Mouse (Mus musculus): ENCODE results near the gene Stk4.

GRCm38 (mm10) chr2:164150086-164150760 lies 80.1 kb downstream of the Stk4 start:
- no peak for TF ChIP-seq CTCF (IDR thresholded peaks at IDR 0.05; ENCODE audit: control insufficient read depth, insufficient read depth, insufficient replicate concordance, low read depth, low read length)
- TF ChIP-seq POLR2A (IDR thresholded peaks at IDR 0.05; ENCODE audit: control insufficient read depth, low read depth, low read length): no peak

Data from testis, adult 2 months (tissue).